Mouse (Mus musculus): ENCODE measurements around the gene Pdia2.
A peak's percentile ranks its signal among the peaks of the same experiment; 100 is the strongest.

DNA sequence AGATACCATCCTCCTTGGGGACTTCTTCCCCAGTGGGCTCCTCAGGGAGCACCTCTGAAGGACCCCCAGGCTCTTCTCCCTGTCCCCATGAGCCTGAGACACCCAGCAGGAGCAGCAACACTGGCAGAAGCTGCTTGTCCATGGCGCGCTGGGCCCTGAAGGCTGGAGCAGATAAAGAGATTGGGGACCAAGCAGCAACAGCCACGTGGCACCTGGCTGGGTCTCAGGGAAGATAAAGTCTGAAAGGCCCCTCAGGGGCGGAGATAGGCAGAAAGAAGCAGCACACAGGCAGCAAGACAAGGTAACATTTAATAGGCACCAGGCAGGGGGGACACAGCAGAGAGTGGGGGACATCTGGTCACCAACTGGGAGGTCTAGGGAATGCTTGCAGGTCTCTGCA, at the start of gene Pdia2:
- peak; percentile 64 for TF ChIP-seq GATA1 (IDR thresholded peaks at IDR 0.05; ENCODE audit: low read length)
- TF ChIP-seq TAL1 (IDR thresholded peaks at IDR 0.05; ENCODE audit: low read length): peak; percentile 45; the same call in 1 of the 3 replicates

All from erythroblast, embryonic 14.5 days (primary cell).